Mouse (Mus musculus): ENCODE measurements at regions not wholly inside any gene's neighbourhood (a gene's known extent, or its start where the extent isn't known, plus 50 kb on each side); places are given as distances from the start of the nearest gene placed in this dataset.

DNA sequence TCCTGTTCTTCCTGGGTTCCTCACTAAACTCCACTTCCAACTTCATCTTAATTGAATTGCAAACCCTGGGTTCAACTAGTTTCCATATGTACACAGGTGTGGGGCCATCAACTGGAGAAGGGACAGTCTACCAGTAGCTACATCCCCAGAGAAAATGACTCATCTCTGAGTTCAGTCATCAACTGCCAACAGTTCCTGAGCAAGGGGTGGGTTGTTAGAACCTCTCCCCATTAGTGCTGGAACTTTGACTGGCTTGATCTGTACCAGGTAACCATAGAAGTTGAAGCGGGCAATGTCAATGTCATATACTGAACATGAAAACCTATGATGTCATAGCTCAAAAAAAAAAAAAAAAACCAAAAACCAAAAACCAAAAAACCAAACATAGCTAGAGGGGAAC, 69.8 kb downstream of the Gm21750 start:
- no peak for DNase-seq (ENCODE audit: low read depth)

DNA sequence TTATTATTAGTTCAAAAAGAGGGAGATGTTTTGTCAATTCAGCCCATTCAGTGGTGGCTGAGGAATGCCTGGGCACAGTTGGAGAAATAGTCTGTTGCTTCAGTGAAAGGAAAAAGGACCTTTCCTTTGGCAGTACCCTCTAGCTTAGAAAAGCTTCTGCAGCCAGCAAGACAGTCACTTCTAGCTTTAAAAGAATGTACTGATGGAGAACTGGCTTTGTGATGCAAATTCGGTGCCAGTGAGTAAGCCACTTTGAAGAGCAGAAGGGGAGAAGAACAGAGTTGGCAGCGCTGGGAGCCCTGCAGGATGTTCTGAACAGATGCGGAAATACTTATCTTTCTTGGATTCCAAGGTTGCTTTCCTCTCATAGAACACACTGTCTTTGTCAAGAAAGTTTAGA, 71.1 kb downstream of the Gm21750 start:
- DNase-seq (ENCODE audit: low read depth) = no peak

DNA sequence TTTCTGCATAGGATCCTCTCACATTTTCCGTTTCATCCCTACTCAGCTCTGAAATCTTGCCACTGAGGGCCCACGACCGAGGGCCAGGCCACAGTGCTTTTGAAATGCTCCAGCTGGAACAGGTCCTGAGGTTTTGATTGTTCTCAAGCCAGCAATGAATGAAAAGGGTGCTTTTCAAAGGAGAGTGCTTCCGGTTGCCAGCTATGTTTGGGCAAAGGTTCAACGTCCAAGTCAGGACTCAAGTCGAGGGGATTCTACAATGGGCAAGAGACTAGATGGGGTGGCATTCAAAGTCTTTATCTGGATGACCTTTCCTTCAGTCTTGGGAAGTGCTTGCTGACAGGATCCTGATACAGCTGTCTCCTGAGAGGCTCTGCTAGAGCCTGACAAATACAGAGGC, 89.8 kb downstream of the Gm21750 start:
- DNase-seq (ENCODE audit: low read depth) = no peak

DNA sequence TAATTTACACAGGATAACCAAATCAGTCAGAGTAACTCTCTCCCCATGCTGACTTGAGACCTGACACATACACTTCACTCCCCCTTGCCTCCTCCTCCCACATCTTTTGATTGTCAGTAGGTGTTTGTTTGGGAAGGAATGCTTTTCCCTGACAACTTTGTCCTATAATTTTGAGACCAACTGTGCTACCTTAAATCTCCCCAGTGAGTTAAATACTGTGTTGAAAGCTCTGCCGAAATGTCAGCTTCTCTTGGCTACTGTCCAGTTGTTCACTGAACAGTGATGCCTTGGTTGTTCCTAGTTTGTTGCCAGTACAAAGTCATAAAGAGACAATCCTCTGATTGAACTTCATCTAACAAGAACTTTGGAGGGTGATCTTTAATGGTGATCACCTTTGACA, 99.0 kb downstream of the Gm21750 start:
- no peak for DNase-seq (ENCODE audit: low read depth)

DNA sequence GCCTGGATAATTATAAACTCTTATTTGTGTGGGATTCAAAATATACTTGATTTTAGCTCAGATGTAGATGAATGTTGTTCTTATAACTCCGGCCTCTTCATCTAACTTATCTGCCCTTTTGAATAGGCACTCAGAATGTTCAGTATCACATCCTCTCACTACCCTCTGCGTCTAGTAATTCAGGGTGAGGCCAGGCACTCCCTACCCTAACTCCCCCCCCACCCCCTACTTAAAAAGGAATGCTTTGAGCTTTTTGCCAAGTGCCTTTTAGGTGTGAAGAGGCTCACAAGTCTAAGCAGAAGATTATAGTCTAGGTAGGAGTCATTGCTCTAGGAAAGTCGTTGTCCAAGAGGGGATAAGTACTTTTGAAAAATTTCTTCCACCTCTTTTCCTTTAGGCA, 111.9 kb downstream of the Gm21750 start:
- no peak for DNase-seq (ENCODE audit: low read depth)

DNA sequence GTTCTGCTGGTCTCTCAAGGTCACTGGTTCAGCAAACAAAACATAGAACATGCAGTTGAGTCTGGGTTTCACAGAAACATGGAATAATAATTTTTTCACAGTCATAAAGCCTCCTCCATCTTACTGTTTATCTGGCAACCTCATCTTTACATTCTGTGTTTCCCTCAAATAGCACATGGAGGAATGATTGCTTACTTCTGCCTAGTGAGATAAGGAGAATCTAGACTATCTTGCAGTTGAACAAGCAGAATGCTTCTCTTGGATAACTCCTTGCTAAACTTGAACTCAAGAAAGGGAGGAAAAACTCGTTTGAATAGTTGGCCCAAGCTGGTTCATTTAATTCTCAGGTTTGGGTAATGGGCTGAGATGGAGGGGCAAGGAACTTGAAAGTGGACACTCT, 112.8 kb downstream of the Gm21750 start:
- DNase-seq (ENCODE audit: low read depth) = no peak

DNA sequence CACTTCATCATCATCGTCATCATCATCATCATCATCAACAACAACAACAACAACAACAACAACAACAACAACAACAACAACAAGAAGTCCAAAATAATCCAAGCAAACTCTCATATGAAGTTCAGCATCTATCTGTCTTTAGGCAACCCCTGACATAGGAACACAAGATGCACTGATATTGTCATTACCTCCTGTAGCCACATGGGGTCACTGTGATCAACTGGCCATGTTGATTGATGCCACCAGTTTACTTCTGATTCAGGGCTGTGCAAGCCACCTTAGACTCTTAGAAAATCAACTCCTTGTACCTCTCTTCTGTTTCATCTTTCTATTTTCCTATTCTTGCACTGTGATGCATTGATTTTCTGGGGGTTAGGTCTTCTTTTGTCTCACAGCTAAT, 115.0 kb downstream of the Gm21750 start:
- DNase-seq (ENCODE audit: low read depth) = peak; percentile 34

DNA sequence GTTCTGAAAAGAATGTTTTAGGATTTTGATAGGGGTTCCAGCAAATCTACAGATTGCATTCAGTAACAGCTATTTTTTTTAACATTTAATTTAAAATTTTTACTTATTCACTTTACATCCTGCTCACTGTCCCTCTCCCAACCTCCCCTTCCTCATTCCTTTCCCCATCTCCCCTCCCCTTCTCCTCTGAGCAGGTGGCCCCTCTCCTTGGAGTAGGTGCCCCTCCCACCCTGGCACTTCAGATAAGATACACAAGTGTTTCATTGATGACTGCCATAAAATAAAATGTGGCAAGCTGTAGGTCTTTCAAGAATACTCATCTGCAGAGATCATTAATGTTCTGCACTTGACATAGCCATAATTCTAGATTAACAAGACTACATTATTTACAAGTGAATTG, 146.1 kb downstream of the Gm21750 start:
- DNase-seq (ENCODE audit: low read depth) = no peak

DNA sequence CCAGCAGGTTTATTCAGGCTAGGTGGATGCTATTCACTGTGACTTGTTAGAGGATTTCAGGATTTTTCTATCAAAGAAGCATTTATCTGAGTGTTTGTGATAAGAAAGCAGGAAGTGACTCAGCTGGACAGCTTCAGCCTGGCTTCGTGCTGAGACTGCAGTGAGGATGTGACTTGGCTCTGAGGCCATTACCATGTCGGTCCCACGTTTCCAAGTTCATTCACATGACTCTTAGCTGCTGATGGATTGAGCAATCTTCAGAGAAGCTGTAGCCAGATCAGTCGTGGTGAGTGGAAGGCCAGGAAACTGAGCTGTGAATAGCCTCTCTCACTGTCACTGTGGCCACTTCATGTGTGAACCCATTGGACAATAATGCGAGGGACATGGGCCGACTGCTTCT, 177.9 kb downstream of the Gm21750 start:
- no peak for DNase-seq (ENCODE audit: low read depth)

DNA sequence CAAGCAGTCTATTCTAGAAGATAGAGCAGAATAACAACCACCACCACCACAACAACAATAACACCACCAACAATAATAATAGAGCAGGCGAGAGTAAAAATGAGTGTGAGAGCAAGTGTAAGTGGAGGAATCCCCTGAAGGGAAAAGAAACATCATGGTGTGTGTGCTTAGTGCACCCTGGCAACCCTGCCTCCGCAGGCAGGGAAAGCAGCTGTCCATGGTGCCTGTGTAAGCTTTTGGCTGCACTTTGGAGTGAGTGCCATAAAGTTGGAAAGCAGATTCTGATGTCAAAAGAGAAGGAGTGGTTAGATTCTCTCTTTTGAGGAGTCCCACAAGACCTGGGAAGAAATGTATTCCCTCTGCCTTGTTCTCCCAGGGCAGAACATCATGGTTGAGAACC, 200.8 kb downstream of the Gm21750 start:
- DNase-seq (ENCODE audit: low read depth) = no peak

DNA sequence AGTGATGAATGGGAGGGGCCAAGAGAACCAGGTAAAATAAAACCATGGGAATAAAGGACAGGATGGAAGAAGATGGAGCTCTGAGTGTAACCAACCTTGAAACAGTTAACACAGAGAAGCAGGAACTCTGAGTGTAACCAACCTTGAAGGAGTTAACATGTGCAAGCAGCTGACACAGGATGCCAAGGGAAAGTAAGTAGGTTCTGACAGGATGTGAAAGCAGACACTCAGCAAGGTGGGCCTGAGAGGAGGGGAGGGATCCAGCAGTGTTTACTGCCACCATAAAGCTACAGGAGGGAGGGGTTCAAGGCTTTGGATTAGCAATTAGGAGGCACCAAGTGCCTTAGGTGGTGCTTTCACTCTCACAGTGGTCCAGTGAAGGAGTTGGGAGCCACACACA, 213.3 kb downstream of the Gm21750 start:
- DNase-seq (ENCODE audit: low read depth) = no peak

DNA sequence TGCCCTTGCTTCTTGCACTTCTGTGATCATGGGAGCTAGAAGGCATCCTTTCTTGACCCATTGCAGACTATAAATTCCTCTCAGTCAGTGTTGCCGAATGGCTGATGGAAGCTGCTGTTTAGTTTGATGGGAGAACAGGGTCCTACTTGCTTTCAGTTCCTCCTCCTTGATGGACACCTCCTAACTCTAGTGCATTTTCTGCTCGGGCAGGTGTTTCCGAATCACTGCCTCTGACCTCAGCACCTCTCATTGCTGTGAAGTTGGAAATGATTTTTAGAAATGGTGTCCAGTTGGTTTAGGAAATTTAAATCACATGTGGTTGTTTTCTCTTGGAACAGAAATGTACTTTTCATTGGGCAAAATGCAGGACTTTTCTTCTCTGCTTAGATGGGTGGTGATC, 214.9 kb downstream of the Gm21750 start:
- DNase-seq (ENCODE audit: low read depth) = no peak

DNA sequence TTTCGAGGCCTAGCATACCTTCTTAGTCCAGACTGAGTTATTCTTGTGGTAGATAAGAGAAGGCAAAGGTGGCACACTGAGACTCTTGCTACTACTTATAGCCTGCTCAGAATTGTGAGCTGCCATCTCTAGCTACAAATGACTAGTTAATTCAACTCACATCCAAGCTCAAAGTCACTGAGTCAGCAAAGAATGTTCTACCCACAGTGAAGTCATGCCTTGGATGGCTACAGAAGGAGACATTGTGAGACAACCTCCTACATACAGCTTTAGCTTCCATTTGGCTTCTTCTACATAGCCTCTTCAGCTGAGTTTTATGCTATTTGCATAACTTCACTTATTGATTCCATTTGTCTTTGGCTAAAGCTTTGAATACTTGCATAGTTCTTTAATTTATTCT, 217.2 kb downstream of the Gm21750 start:
- DNase-seq (ENCODE audit: low read depth) = no peak

DNA sequence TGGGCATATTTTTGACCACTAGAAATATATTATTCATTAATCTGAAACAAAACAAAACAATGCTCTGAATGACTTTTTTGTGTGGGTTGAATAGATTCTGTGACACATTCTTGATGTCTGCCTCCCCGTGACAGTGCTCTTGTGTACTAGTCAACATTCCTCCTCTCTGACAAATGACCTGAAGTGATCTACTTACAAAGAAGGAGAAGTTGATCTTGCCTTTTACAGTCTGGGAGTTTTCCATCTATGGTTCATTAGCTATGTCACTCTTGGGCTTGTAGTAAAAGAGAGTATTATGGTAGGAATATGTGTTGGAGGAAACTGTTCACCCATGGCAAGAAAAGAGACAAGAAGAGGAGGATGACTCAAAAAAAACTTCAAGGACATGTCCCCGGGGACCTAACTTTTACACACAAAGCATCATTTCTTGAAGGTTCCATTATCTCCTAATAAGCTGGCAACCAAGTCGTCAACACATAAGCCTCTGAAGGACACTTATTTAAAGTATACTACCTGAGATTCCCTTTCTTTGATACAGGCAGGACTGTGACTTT, 217.9 kb downstream of the Gm21750 start:
- DNase-seq (ENCODE audit: low read depth) = no peak

DNA sequence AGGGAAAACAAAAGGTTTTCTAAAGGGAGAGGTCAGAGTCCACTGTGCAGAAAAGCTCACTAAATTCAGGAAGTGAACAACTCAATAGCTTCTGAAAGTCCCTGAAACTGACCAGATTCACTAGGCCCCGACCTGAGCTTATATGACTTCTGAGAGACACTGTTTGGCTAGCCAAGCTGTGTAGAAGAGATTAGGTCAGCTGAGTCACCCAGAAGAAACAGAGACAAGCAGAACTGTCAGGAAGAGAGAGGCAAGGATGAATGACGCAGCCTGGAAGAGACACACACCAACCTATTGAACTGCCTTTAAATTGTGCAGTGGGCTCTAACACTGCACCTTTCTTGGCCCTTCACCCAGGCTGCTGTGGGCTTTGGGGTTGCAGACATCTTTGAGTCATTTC, 230.4 kb downstream of the Gm21750 start:
- no peak for DNase-seq (ENCODE audit: low read depth)

DNA sequence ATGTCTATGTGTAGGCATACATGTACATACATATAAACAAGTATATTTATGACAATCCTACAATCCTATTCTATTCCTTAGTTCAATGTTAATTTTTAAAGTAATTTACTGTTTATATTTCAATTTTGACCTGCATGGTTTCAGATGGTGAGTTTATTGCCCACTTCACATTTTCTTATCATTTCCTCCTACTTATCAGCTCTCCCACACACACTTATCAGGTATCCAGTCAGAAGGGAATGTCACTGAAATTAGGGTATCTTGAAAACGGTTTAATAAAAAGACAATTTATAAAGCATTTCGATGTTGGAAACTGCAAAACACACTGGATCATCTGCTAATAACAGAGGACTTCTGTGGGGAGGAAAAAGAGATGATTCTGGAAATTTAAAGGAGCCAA, 233.8 kb downstream of the Gm21750 start:
- no peak for DNase-seq (ENCODE audit: low read depth)

DNA sequence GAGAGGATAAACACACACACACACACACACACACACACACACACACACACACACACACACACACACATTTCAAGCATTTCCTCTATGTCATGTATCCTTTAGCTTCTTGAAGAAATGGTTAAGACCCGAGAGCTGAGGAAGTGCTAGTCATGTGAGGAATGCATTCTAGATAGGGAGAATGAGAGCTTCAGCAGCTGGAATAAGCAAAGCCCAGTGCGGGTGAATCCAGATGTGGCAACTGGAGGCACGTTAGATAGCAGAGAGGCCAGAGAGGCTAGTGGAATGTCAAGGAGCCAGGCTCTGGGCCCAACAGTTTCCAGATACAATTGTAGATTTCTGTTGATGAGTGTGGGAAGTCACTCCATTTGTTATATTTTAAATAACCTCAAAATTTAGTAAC, 234.2 kb downstream of the Gm21750 start:
- DNase-seq (ENCODE audit: low read depth) = no peak

DNA sequence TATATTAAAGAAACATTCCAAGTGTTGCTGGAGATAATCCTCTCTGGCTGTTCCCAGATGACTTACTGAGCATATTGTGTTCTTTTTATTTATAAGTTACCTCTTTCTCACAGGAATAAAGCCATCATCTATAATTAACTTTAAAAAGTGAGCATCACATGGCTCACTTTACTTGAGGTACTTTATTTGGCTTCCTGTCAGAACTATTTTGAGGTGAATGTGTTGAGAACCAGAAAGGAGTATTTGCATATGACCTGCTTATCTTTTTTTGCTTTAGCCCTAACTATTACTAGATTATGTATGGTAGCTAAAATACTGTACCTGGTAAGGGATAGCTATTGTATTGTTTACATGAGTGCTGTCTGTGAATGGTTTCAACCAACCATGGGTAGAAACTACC, 238.1 kb downstream of the Gm21750 start:
- no peak for DNase-seq (ENCODE audit: low read depth)

DNA sequence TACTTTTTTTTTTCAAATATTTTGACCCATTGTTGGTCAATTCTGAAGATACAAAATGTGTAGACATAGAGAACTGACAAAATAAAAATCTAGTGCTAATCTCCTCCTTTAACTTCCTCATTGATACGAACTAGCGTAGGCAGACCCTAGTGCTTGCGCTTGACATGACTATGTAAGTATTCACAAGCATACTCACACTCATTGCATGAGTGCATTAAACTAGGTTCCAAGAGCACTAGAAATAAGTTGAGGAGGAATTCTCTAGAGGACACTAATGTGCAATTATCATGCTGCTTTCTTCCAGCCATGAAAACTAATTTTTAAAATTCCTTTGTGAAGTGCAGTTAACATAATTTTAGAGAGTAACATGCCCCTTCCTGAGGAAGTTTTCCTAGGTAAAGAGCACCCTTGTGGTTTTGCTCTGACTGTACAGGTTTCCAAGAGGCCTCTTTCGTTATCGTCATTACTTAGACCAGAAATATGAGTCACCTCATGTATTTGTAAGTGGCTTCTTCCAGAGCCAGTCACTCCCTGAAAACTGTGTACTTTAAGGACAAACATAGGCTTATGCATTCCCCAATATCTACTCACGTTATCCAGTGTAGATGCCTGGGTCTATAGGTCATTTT, 241.2 kb downstream of the Gm21750 start:
- DNase-seq (ENCODE audit: low read depth) = no peak

DNA sequence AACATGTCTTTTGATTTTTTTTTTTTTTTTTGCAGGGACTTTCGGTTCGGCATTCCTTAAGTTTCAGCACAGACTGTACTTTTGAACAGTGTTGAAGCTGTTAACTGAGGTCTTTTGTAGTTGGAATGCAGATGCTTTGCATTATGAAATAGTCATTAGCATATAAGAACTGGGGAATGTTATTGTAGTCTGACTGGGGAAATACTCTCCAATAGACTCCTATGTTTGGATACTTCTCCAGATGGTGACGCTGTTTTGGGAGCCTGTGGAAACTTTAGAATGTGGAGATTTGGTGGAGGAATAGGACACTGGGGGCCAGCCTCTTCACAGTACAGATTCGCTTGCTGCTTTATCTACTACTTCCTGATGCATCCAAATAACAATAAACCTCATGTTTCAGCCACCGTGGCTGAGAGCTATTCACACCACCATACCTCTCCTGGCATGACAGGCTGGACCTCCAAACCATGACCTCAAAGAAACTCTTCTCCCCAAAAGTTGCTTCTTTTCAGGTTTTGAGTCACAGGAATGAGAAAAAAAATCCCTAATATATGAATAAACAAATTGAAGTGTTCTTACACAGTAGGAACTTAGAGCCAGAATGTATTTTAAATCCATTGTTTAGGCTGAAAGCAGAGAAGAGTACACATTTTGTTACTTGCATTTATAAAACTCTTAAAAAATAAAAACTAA, 252.9 kb downstream of the Gm21750 start:
- DNase-seq (ENCODE audit: low read depth) = no peak

DNA sequence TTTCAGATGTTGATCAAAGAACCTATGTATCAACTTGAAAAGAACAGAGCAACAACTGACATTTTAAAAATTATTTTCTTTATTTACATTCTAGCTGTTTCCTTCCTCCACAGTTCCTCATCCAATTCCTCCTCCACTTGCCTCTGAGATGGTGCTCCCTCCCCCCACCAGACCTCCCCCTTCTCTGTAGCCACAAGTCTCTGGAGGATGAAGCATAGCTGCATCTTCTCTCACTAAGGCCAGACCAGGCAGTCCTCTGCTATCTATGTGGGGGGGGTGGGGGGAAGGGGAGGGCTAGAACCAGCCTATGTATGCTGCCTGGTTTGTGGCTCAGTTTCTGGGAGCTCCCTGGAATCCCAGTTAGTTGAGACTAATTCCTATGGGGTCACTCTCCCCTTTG, 255.0 kb downstream of the Gm21750 start:
- no peak for DNase-seq (ENCODE audit: low read depth)

DNA sequence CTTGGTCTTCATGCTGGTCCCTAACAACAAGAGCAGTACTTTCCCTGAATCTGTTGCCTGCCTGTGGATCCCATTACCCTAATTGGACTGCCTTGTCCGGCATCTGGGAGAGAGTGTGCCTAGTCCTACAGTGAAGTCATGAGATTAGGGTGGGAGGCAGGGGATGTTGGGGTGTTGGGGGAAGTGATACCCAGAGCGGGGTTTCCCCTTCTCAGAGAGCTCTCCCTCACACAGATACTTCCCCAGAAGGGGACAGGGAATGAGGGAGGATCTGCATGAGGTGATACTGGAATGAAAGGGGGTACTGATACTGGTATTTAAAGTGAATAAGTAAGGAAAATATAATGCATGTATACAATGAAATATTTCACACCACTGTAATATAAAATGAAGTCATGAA, 270.1 kb downstream of the Gm21750 start:
- no peak for DNase-seq (ENCODE audit: low read depth)

DNA sequence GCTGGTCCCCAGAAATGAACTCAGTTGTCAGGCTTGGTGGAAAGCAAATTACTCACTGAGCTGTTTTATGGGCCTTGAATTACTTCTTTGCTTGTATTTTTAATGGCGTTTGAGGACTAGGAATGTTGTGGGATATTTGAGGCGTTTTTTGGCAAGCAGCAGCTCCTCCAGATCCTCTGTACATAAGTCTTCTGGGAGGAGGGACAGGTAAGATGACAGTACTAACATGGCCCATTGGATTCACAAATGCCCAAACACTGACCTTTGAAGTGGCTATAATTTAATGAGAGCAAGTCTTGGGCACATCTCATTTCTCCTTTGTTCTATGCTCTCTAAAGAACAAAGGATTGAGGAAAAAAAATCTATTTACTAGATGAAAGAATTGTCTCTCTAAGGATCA, 286.3 kb downstream of the Gm21750 start:
- DNase-seq (ENCODE audit: low read depth) = no peak

DNA sequence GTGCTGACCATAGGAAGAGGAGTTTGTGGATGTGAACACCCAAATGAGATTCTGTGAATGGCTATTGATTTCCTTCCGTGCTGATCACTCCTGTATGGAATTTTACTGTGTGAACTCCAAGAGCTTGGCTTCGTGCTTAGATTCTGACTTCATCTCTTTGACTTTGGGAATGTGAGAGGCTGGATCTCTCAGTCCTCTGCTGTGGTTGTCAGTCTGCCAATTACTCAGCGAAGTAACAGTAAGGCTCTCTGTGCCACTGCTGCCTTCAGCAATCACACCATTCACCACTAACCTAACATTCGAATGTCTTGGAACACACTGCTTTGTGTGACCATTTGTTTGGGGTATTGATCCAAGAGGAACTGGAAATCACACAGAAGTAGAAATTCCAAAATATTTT, 291.5 kb downstream of the Gm21750 start:
- no peak for DNase-seq (ENCODE audit: low read depth)
